1 mouse cellular context compared by ENCODE assay signal in the genomic region with DNA sequence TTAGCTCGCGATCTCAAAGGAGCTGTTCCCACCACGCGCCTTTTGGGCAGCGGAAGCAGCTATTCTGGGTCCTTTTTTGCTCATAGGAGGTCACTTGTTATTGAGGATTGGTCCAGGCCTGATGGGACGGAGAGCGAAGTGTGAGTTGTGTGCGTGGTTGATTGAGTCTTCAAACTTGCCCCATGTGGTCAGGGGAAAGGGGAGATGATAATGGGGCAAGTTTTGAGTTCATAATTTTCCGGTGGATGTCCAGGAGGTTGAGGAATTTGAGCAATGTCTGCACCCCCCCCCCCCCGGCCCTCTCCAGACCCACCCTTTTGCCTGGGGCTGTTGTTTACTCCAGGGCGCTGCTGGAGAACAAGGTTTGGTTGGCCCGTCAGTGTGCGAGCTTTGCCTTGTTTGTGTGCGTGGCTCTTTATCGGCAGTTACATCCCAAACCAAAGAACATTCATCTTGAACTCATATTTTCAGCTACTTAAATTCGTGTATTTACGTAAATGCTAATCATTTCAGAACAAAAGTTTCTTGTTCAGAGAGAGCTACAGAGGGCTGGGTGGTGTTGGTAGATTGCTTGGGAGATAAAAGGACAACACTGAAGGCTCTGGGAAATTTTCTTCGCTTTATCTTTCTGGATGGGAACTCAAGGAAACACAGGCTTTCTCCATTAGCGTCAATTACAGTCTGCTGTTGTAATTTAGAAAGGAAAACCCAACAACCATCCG.
TF ChIP-seq lines count a peak whose summit lies in the region.

No protein-coding gene starts in this region.

TF ChIP-seq in MEL, 35 proteins besides CTCF, POLR2A, EP300 and RAD21 (continued from another document):
- TF ChIP-seq MAX (IDR thresholded peaks at IDR 0.05; ENCODE audit: low read length), result peak; percentile 11; the same call in 1 of the 2 replicates
- no peak for TF ChIP-seq MEF2A (IDR thresholded peaks at IDR 0.05; ENCODE audit: extremely low read depth, insufficient replicate concordance, low read depth, low read length, poor library complexity, severe bottlenecking)
- TF ChIP-seq GATA1 (IDR thresholded peaks at IDR 0.05; ENCODE audit: low read depth, low read length), result peak; percentile 80
- no peak; the same call in 1 of the 2 replicates for TF ChIP-seq ZC3H11A (IDR thresholded peaks at IDR 0.05; ENCODE audit: low read depth, low read length)
- no peak for TF ChIP-seq ZMIZ1 (IDR thresholded peaks at IDR 0.05; ENCODE audit: low read depth, low read length)
- 0 out of 2 replicates have a peak, but pooled peaks have one; percentile 43 for TF ChIP-seq CHD1 (IDR thresholded peaks at IDR 0.05; ENCODE audit: low read depth, low read length)
- no peak for TF ChIP-seq JUND (IDR thresholded peaks at IDR 0.05; ENCODE audit: low read depth, low read length)
- TF ChIP-seq TAL1 (IDR thresholded peaks at IDR 0.05; ENCODE audit: low read length), result no peak
- no peak for TF ChIP-seq RCOR1 (IDR thresholded peaks at IDR 0.05; ENCODE audit: low read depth, low read length)
- no peak for TF ChIP-seq POLR2AphosphoS2 (IDR thresholded peaks at IDR 0.05; ENCODE audit: low read length)
- no peak for TF ChIP-seq ZNF384 (IDR thresholded peaks at IDR 0.05; ENCODE audit: low read depth, low read length)
- no peak for TF ChIP-seq ZKSCAN1 (IDR thresholded peaks at IDR 0.05; ENCODE audit: low read depth, low read length)
- no peak for TF ChIP-seq MAFK (IDR thresholded peaks at IDR 0.05; ENCODE audit: borderline replicate concordance, low read depth, low read length)
- TF ChIP-seq GABPA (IDR thresholded peaks at IDR 0.05; ENCODE audit: low read depth, low read length), result no peak
- no peak for TF ChIP-seq HCFC1 (IDR thresholded peaks at IDR 0.05; ENCODE audit: low read depth, low read length)
- TF ChIP-seq SIN3A (IDR thresholded peaks at IDR 0.05; ENCODE audit: low read length), result peak; percentile 56
- no peak for TF ChIP-seq MYB (IDR thresholded peaks at IDR 0.05; ENCODE audit: low read depth, low read length)
- no peak; the same call in 1 of the 2 replicates for TF ChIP-seq MAZ (IDR thresholded peaks at IDR 0.05; ENCODE audit: low read depth, low read length)
- no peak for TF ChIP-seq TCF12 (IDR thresholded peaks at IDR 0.05; ENCODE audit: low read depth, low read length)
- TF ChIP-seq UBTF (IDR thresholded peaks at IDR 0.05; ENCODE audit: borderline replicate concordance, insufficient read depth, low read depth, low read length), result no peak
- TF ChIP-seq POLR2AphosphoS5 (IDR thresholded peaks at IDR 0.05; ENCODE audit: borderline replicate concordance, low read depth, low read length), result no peak
- no peak for TF ChIP-seq SMC3 (IDR thresholded peaks at IDR 0.05; ENCODE audit: low read depth, low read length)
- no peak for TF ChIP-seq BHLHE40 (IDR thresholded peaks at IDR 0.05; ENCODE audit: borderline replicate concordance, low read depth, low read length)
- TF ChIP-seq NRF1 (IDR thresholded peaks at IDR 0.05; ENCODE audit: insufficient read depth, low read depth, low read length, poor library complexity, severe bottlenecking), result no peak
- no peak for TF ChIP-seq USF1 (IDR thresholded peaks at IDR 0.05; ENCODE audit: low read depth, low read length)
- TF ChIP-seq KAT2A (conservative IDR thresholded peaks at IDR 0.05; ENCODE audit: low read depth, low read length), result no peak
- no peak for TF ChIP-seq USF2 (IDR thresholded peaks at IDR 0.05; ENCODE audit: borderline replicate concordance in 1 of 2, insufficient read depth in 1 of 2, low read depth in 1 of 2, low read length in 2 of 2)
- TF ChIP-seq TBP (IDR thresholded peaks at IDR 0.05; ENCODE audit: low read depth, low read length), result no peak
- no peak for TF ChIP-seq MYC (IDR thresholded peaks at IDR 0.05; ENCODE audit: low read depth, low read length)
